Mouse (Mus musculus) adrenal gland, postnatal 25 days (tissue): ENCODE data around the gene Wwox. TPM values are rescaled to one million over a fixed set of nuclear protein-coding genes. Genes with fewer than 3 reads are reported as not detected.

Experiments
- DNase-seq: peaks from one replicate; pipeline ENCODE4 v3.0.0; 2021; ENCODE audit warnings: mixed read lengths
- total RNA-seq: library from RNA; stranded (reverse); gene quantifications from 2 replicates; pipeline ENCODE4 v1.2.3, GENCODE M21; 2021

Wwox gene
- total RNA-seq, 1 experiment from 2014 or later = 37.2 TPM

DNA sequence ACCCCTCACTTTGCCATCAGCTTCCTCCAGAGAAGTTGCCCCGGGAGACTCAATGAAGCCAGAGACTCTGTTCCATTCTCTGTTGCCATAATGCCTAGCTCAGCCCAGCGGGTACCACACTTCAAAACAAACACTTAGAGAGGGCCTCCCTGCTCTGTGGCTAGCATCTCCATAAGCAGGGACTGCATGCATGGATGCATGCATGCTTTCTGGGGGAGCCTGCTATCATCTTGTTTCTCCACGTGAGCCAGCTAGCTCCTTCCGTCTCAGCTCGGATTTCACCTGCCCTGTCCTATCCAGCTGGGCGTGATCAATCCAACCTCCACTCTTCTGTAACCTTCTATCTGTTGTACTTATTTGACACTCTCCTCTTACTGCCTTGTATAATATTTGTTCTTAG, 675.0 kb downstream of the Wwox start:
- DNase-seq = no peak

- no peak for DNase-seq
Observed at GRCm38 (mm10) chr8:115126081-115126480, 686.6 kb downstream of the Wwox start.

DNA sequence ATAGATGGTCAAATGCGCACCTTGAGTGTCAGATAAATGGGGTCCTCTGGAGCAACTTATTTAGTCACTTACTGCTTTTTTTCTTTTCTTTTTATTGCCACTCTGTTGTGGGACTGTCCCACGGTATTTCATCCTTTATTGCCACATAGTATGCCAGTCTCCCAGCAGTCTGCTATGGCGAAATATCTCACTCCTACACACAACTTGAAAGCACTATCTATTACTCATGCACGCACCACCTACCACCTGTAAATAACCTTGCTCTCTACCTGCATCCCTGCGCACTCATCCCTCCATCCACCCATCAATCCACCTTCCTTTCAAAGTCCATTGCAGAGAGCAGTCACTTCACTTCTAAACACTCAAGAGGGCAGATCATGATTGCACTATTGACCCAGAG, 687.2 kb downstream of the Wwox start:
- DNase-seq = no peak

GRCm38 (mm10) chr8:115129307-115129706, 689.9 kb downstream of the Wwox start:
- DNase-seq = no peak

GRCm38 (mm10) chr8:115133119-115133518, 693.7 kb downstream of the Wwox start:
- no peak for DNase-seq

- no peak for DNase-seq
Observed at GRCm38 (mm10) chr8:115133711-115134218, 694.3 kb downstream of the Wwox start.

- no peak for DNase-seq
Observed at GRCm38 (mm10) chr8:115136888-115137287, 697.4 kb downstream of the Wwox start.

DNA sequence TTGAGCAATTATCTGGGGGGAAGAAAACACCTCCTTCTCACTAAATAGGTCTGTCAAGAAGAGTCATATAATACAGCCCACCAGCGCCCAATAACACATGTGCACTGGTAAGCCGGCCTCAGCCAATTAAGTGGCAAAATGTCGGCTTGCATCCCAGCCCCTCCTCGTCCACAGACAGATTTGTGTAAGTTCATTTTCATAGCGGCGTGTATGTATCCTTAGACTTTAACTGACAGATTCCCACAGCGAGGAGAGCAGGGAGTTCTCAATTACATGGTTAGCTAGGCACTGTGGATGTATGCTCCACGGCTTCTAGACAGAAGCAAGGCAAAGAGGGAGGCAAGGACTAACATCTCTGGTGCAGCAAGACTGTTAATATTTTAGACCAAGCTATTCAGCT, 702.2 kb downstream of the Wwox start:
- DNase-seq = no peak

DNA sequence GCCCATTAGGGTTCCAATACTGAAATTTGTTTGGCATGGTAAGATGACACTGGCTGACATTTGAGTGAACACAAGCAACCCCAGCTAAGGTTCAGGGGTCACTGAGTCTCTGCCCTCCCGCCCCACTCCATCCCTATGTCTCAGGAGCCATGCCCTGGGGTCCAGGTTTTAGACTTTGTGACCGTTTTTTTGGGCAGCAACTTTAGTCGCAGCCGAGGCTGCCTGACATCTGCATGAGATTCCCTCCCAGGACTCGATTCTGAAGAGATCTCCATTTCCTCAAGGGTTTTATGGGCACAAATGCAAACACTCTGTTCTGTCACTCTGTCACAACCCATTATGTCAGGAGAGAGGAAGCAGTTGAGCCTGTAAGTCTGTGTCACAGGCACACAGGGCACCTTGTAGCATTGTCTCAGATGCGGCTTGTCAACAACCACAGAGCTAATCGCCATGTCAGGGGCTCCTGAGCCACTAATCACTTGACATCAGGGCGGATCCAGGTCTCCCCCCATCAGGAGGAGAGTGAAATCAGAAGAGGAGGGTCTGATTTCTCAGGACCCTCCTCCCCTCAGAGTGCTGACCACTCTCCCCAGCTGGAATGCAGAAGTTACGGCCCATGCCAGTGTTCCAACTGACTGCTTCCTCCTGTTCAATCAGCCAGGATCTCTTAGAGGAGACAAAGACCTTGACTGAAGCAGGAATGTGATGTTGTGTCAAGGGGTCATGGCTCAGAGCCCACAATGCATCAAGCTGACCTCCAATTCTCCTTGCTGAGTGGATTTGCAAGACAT, 704.3 kb downstream of the Wwox start:
- DNase-seq = no peak

- DNase-seq = no peak
Observed at GRCm38 (mm10) chr8:115147006-115147405, 707.6 kb downstream of the Wwox start.

- DNase-seq = no peak
Observed at GRCm38 (mm10) chr8:115150446-115151109, 711.1 kb downstream of the Wwox start.

DNA sequence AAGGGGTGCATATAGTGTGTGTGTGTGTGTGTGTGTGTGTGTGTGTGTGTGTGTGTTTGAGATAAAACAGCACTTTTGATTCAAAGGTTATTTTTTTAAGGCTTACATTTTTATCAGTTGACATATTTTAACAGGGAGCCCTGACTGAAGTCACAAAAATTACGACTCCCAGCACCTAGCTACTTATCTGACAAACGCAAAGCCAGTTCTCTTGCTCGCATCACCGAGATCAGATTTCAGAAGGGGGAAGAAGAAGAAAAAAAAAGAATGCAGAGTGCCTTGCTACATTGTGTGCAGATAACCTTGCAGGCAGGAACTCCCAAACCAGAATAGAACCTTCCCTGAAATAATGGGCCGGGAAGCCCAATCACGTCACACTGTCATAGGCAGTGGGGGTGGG, 712.0 kb downstream of the Wwox start:
- DNase-seq = no peak

DNA sequence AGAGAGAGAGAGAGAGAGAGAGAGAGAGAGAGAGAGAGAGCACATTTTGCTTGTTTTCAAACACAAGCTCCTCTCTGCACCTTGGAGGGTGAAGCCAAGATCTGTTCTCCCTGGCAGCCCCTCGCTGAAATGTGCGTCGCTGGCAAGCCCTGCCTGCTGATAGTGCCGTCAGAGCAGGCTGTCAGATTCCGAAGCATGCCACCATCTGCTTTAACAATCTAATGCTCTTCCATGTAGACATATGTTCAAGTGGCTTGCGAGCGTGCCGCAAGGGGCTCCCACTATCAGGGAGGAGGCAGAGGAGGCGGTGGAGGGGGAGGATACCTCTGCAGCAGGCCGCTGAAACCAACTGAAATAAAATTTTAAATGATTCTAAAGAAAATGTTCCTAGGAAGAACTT, 714.6 kb downstream of the Wwox start:
- DNase-seq = no peak

DNA sequence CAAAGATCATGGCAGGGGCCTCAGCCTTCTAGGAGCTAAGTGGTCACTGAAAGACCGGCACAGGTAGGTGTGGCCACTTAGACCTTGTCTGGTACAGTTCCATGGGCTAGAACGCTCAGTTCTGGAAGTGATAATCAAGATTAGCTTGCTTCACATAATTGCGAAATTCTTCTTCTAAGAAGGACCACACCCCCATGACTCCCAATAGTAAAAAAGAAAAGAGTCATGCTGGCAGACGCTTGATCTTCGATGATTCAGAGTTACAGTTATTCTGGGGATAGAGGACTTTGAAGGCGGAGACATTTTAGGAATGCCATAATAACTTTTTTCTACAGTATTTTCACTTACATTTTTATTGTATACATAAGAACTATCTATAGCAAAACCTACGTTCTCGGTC, 716.7 kb downstream of the Wwox start:
- no peak for DNase-seq

DNA sequence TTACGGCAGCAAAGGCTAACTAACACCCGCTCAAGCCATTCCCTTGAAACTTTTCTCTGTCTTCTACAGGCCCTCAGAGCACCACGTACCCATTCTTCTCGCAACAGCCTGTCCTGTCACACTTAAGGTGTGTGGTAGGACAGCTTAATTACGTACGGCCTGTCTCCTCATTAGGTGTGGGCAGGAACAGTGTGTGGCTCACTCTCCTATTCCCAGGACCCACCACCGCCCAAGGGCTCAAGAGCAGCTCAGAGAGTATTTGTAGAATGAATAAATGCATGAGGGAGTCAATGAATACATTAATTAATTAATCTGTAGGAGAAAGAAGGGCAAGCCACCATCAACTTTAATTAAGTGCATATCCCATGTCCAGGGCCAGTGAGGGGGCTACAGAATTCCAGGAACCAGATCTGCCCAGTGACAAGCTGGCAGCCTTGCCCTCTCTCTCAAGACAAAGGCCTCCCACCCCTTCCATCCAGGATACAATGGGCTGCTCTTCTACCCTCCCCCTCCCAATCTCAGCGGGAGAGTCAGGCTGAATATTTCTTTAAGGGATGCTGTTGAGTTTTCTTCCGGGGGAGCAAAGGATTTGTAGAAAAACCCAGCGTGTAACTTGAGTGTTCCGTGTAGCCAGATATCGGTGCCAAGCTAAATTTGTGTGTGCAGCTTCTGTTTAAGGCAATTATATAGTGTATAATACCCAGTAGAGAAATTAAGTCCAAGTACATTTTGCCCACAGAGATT, 718.7 kb downstream of the Wwox start:
- DNase-seq = no peak

DNA sequence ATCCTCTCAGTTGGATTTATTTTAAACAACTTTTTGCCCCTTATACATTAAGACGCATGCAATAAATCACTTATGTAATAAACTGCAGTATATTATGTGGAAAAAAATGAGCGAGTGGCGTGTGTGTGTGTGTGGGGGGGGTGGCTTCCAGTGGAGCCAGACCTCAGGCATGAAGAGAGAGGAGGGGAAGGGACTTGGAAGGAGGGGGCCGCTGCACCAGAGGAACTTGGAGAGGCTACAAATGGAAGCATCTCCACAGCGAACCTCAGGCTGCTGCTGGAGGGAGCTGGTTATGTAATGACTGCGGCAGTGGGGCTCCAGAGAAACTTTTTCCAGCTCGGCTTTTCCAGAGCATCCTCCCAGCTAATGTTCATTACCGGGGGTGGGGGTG, 719.3 kb downstream of the Wwox start:
- DNase-seq = no peak

- DNase-seq = peak; percentile 12
Observed at GRCm38 (mm10) chr8:115159208-115159607, 719.8 kb downstream of the Wwox start.

- DNase-seq = peak; percentile 16
Observed at GRCm38 (mm10) chr8:115159711-115160374, 720.4 kb downstream of the Wwox start.

DNA sequence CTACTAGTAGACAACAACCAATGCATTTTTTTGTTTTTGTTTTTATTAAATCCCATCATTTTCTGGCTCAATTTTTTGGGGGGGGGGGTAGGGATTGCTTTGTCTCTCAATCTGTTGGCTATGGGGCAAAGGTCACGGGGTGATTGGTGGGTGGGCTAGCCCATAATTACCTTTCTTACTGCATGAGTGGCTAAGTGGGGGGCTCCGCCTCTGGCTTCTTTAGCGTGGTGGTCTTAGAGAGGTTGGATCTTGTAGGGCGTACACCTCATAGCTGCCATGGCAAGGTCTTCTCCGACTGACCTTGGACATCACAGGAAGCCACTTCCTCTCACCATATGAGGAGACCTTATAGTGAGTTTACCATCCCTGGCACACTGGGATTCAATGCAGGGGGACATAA, 721.0 kb downstream of the Wwox start:
- DNase-seq = no peak

DNA sequence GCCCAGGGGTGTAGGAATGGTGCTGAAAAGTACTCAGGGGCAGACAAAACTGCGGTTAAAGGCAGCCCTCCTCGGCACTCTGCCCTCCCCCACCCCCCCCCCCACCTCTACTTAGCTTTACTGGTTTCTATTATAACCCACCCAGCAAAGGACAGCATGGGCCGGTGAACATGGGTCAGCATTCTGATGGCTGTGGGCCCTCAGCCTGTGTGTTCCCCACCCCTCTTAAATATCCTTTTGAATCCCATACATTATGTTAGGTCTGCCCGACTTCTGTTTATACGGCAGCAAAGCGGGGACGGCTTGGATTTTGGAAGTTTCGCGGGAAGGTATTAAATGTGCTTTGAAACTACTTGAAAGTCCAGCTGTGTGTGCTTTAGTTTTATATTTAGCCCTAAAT, 722.1 kb downstream of the Wwox start:
- DNase-seq = no peak

DNA sequence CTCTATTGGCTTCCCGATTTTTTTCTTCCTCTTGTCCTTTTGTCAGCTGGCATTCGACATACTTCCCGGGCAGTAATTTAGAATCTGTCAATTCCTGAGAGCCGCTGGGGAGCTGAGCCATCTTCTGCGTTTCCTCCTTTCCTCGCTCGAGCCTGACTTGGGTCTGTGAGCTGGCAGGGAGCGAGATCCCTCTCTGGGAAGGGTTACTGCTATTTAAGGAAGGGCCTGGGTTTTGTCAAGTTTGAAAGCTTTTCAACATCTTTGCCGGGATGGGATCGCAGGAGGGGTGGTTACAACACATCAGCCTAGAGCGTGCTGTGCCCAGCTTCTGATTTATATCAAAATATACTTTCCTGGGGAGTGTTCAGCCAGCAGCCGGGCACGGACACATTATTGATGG, 725.4 kb downstream of the Wwox start:
- no peak for DNase-seq

GRCm38 (mm10) chr8:115173634-115174081, 734.2 kb downstream of the Wwox start:
- no peak for DNase-seq
